Mouse (Mus musculus): ENCODE data around the gene Fgfr1op2. TPM values are rescaled to one million over a fixed set of nuclear protein-coding genes. Genes with fewer than 3 reads are reported as not detected.
"Not testable (repeated sequence)": the region's sequence is repeated elsewhere in the genome, so short reads cannot be mapped to it uniquely, and the experiment has no call there.

Fgfr1op2 gene
- polyA plus RNA-seq, 1 experiment, result 11.5 TPM

DNA sequence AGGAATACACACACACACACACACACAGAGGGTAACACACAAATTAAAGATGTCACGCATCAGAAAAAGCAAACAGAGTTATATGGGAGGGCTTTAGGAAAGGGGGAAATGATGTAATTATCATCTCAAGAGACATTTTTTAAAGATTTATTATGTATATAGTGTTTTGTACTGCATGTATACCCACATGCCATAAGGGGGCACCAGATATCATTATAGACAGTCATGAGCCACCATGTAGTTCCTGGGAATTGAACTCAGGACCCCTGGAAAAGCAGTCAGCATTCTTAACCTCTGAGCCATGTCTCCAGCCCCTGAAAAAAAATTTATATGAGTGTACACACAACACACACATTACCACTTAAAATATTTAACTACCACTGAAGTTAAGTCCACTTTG lies 32.4 kb upstream of the Fgfr1op2 start:
- TF ChIP-seq GATA1 (IDR thresholded peaks at IDR 0.05; ENCODE audit: low read length) (no peak), TAL1 (IDR thresholded peaks at IDR 0.05; ENCODE audit: low read length) (no peak)
- Histone ChIP-seq H3K4me3 (replicated peaks) (no peak overlapping the region), H3K9me3 (ENCODE audit: control insufficient read depth, low read length) (no peaks in the 10 kb centered on the region), H3K36me3 (ENCODE audit: control insufficient read depth) (peaks cover 24% of the 10 kb centered on the region), H3K4me1 (ENCODE audit: control insufficient read depth) (peaks cover 2% of the 10 kb centered on the region; the same call in 1 of the 2 replicates), H3K27me3 (ENCODE audit: control insufficient read depth) (no peaks in the 10 kb centered on the region; the same call in 1 of the 2 replicates)

DNA sequence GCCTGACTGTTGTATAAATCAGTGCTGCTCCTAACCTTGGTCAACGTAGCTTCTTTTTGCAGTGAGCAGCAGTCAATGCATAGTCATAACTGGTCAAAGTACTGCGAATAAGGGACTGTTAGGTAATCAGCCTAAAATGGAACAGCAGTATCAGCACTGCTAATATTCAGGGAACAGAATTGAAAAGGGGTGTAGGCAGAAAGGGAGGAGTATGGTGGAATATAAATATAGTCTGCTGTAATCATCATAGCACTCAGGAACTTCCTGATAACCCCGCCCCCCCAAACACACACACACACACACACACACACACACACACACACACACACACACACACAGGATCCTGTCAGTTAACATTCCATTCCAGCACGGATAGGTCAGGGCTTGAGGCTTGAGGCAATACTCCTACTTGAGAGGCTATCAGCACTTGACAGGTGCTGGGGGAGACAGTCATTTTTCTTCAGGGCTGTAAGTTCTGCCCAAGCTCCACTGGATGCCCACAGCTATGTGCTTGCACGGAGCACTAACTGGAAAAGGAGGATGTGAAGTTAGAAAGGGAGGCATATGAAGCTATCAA lies 31.6 kb upstream of the Fgfr1op2 start:
- peaks cover 32% of the 10 kb centered on the region for H3K36me3 ChIP-seq (ENCODE audit: control insufficient read depth)
- peaks cover 2% of the 10 kb centered on the region; the same call in 1 of the 2 replicates for H3K4me1 ChIP-seq (ENCODE audit: control insufficient read depth)
- H3K27me3 ChIP-seq (ENCODE audit: control insufficient read depth), result no peaks in the 10 kb centered on the region; the same call in 1 of the 2 replicates
- no peak overlapping the region for H3K4me3 ChIP-seq (replicated peaks)
- H3K9me3 ChIP-seq (ENCODE audit: control insufficient read depth, low read length), result no peaks in the 10 kb centered on the region
- no peak for TF ChIP-seq TAL1 (IDR thresholded peaks at IDR 0.05; ENCODE audit: low read length)
- TF ChIP-seq GATA1 (IDR thresholded peaks at IDR 0.05; ENCODE audit: low read length), result no peak

DNA sequence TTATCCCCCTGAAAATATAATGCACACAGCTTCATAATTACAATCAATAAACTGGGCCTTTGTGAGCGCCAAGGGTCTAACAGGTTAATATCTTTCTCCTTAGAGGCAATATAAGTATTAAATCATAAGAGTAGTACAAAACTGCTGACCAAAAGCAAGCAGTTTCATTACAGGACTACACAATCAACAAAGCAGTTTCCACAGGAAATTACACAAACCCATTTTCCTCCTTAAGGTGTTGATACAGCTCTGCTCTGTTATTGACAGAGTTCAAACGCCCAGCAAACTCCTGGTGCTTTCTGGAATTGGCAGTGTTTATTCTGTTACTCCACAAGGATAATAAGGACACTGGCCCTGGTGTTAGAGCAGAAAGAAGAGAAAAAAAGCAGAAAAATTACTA lies 26.6 kb upstream of the Fgfr1op2 start:
- Histone ChIP-seq H3K4me3 (replicated peaks) (no peak overlapping the region), H3K4me1 (ENCODE audit: control insufficient read depth) (peaks cover 2% of the 10 kb centered on the region; the same call in 1 of the 2 replicates), H3K27me3 (ENCODE audit: control insufficient read depth) (no peaks in the 10 kb centered on the region), H3K9me3 (ENCODE audit: control insufficient read depth, low read length) (no peaks in the 10 kb centered on the region), H3K36me3 (ENCODE audit: control insufficient read depth) (peaks cover 80% of the 10 kb centered on the region)
- TF ChIP-seq TAL1 (IDR thresholded peaks at IDR 0.05; ENCODE audit: low read length) (no peak), GATA1 (IDR thresholded peaks at IDR 0.05; ENCODE audit: low read length) (no peak)

DNA sequence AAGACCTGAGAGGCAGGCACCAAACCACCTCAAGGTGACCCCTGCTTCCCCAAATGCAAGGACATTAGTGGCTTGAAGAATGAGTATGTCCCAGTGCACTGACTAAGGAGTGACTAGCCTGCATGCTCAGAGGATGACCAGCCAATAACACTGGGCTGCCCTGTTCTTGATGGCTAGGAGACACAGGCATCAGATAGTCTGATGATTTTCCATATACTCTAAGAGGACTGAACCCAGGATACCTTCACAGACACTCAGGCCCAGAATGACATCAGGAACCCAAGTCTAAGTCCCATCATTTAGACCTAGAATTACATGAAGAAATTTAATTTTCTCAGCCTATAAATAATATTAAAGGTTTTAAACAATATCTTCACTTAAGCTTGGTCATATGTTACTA lies 25.7 kb upstream of the Fgfr1op2 start:
- Histone ChIP-seq H3K27me3 (ENCODE audit: control insufficient read depth) (no peaks in the 10 kb centered on the region), H3K9me3 (ENCODE audit: control insufficient read depth, low read length) (no peaks in the 10 kb centered on the region), H3K4me1 (ENCODE audit: control insufficient read depth) (peaks cover 2% of the 10 kb centered on the region; the same call in 1 of the 2 replicates), H3K4me3 (replicated peaks) (no peak overlapping the region), H3K36me3 (ENCODE audit: control insufficient read depth) (peaks cover 89% of the 10 kb centered on the region)
- no peak for TF ChIP-seq GATA1 (IDR thresholded peaks at IDR 0.05; ENCODE audit: low read length)

DNA sequence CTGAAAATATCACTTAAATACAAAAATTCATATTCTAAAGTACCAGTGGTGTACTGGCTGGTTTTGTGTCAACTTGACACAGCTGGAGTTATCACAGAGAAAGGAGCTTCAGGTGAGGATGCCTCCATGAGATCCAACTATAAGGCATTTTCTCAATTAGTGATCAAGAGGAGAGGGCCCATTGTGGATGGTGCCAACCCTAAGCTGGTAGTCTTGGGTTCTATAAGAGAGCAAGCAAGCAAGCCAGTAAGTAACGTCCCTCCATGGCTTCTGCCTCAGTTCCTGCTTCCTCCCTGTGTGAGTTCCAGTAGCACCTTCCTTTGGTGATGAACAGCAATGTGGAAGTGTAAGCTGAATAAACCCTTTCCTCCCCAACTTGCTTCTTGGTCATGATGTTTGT lies 14.5 kb upstream of the Fgfr1op2 start:
- H3K27me3 ChIP-seq (ENCODE audit: control insufficient read depth); H3K4me3 ChIP-seq (replicated peaks); H3K9me3 ChIP-seq (ENCODE audit: control insufficient read depth, low read length); H3K4me1 ChIP-seq (ENCODE audit: control insufficient read depth): not testable (repeated sequence)
- peaks cover 79% of the 10 kb centered on the region for H3K36me3 ChIP-seq (ENCODE audit: control insufficient read depth)

DNA sequence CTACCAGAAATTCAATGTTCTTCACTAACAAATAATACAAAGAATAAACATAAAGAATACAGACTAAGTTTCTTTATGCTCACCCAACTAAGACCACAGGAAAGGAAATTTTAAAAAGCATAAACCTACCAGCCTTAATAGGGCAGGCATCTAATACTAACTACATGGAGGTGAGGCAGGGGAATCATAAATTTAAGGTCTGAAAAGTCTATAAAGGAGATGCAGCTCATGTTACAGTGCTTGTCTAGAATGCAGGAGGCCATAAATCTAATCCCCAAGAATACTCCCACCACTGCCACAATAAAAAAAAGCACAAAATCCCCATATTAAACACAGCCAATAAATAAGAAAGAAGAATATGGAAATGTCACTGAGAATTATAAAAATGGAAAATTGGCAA lies 4.9 kb upstream of the Fgfr1op2 start:
- Histone ChIP-seq H3K36me3 (ENCODE audit: control insufficient read depth) (peaks cover 37% of the 10 kb centered on the region), H3K4me3 (replicated peaks) (no peak overlapping the region), H3K27me3 (ENCODE audit: control insufficient read depth) (no peaks in the 10 kb centered on the region), H3K9me3 (ENCODE audit: control insufficient read depth, low read length) (no peaks in the 10 kb centered on the region), H3K4me1 (ENCODE audit: control insufficient read depth) (peaks cover 26% of the 10 kb centered on the region)
- TF ChIP-seq TAL1 (IDR thresholded peaks at IDR 0.05; ENCODE audit: low read length) (no peak), GATA1 (IDR thresholded peaks at IDR 0.05; ENCODE audit: low read length) (no peak)

DNA sequence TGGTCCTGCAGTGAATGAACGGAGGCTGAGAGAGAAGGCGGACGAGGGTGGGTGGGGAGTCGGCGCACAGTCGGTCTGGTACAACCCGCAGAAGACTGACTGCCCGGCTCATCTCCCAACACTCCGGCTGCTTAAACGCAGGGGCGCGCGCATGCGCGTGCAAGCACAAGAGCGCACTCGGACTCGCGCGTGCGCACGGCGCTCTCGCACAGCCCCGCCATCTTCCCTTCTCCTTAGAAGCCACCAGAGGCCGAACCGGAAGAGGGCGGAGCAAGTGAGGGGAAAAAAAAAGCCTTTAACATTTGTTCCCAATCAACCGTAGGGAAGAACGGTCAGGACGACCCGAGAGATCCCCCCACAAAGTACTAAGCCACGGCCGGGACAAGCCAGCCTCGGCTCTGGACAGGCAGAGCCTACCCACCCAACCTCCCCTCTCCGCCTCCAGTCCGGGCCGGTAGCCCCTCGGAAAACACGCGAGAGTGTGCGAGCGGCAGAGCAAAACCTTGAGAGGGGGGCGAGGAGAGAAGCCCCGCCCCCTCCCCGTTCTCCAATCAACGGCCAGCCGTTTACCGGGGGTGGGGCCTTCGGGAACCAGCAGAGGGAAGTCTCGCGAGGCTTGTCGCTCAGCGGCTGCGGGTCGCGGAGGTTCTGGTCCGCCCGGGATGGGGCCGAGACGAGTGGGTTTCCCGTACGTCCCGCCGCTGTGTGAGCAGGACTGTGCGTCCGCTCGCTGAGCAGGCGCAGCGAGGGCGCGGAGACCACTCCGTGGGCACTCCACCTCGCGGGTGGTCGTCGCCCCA lies 507 bp downstream of the Fgfr1op2 start, which contains the start of gene Ints13:
Gene Ints13, minus strand, starts transcription at position 526 of the 800 bp plus-strand sequence.
- peak within 1 kb of the TSS; percentile 95 for H3K4me3 ChIP-seq (replicated peaks)
- peaks cover 27% of the 10 kb centered on the region for H3K36me3 ChIP-seq (ENCODE audit: control insufficient read depth)
- H3K9me3 ChIP-seq (ENCODE audit: control insufficient read depth, low read length), result no peaks in the 10 kb centered on the region
- peaks cover 52% of the 10 kb centered on the region for H3K4me1 ChIP-seq (ENCODE audit: control insufficient read depth)
- H3K27me3 ChIP-seq (ENCODE audit: control insufficient read depth), result no peaks in the 10 kb centered on the region
- TF ChIP-seq TAL1 (IDR thresholded peaks at IDR 0.05; ENCODE audit: low read length), result no peak
- TF ChIP-seq GATA1 (IDR thresholded peaks at IDR 0.05; ENCODE audit: low read length), result no peak

DNA sequence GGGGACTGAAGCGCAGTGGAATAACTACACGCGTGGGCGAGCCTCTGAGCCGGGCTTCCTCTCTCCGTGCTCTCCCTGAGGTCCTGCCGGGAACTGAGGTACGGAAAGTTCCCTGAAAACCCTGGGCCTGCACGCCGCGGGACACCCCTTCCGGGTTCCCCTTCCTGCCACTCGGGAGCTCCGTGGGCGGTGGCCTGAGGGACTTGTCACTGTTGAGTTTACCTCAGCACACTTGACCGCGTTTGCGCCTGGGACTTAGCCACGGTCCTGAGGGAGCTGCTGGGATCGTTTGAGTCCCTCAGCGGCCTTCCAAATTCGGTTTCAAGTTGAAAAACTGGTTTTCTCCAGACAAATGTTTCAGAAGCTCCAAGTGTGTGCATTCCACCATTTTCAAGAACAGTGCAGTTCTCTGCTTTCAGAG lies 1.1 kb downstream of the Fgfr1op2 start:
- peak overlapping the region; percentile 95 for H3K4me3 ChIP-seq (replicated peaks)
- peaks cover 55% of the 10 kb centered on the region for H3K4me1 ChIP-seq (ENCODE audit: control insufficient read depth)
- no peaks in the 10 kb centered on the region for H3K27me3 ChIP-seq (ENCODE audit: control insufficient read depth)
- H3K9me3 ChIP-seq (ENCODE audit: control insufficient read depth, low read length), result no peaks in the 10 kb centered on the region
- no peak for TF ChIP-seq TAL1 (IDR thresholded peaks at IDR 0.05; ENCODE audit: low read length)
- no peak for TF ChIP-seq GATA1 (IDR thresholded peaks at IDR 0.05; ENCODE audit: low read length)
- peaks cover 29% of the 10 kb centered on the region for H3K36me3 ChIP-seq (ENCODE audit: control insufficient read depth)

DNA sequence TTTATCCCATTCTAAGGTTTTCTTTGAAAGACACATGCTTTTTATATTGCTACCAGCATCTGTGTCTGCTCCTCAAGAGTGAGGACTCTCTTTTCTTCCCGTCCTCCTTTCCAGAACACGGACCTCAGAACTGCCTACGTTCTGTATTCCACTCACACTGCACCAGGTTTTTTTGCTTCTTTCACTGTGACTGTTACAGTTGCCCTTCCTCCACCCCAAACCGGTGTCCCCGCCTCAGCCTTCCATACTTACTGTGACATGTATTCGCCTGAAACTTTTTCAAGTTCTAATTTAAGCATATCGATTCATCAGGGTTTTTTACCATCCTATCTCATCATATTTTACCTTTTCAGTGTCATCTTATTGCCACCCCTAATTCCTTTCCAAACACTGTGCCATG lies 1.6 kb downstream of the Fgfr1op2 start:
- TF ChIP-seq GATA1 (IDR thresholded peaks at IDR 0.05; ENCODE audit: low read length) (no peak), TAL1 (IDR thresholded peaks at IDR 0.05; ENCODE audit: low read length) (no peak)
- no peaks in the 10 kb centered on the region for H3K9me3 ChIP-seq (ENCODE audit: control insufficient read depth, low read length)
- peaks cover 55% of the 10 kb centered on the region for H3K4me1 ChIP-seq (ENCODE audit: control insufficient read depth)
- peaks cover 31% of the 10 kb centered on the region for H3K36me3 ChIP-seq (ENCODE audit: control insufficient read depth)
- peak overlapping the region; percentile 95 for H3K4me3 ChIP-seq (replicated peaks)
- no peaks in the 10 kb centered on the region for H3K27me3 ChIP-seq (ENCODE audit: control insufficient read depth)
